ENCODE assay signal across 7 mouse cellular contexts in the genomic region with DNA sequence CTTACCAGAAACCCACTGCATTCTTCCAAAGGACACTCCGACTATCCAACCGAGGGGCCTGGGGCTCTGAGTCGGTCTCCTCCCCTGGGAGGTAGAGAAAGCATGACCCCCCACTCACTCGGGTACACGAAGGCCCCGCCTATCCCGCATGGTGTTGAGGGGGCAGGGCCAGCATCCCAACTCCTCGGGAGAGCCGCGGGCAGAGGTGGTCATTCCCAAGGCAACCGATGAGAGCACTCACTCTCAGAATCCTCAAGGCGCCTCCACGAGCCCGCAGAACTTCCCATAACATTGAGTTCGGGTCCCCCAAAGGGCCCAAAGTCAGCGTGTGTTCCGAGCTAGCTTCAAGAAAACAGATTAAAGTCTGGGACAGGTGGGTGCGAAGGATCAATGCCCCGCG. TPM values are rescaled to one million over a fixed set of nuclear protein-coding genes. Genes with fewer than 3 reads are reported as not detected.
DNase-seq lines count a peak whose midpoint lies in the region; ATAC-seq and TF ChIP-seq lines count a peak whose summit lies in the region.

No protein-coding gene starts in this region.

- H3K27me3 ChIP-seq in forebrain, embryonic 12.5 days: peaks cover 37% of the 10 kb centered on the region
- no peaks in the 10 kb centered on the region for H3K27me3 ChIP-seq in kidney, embryonic 16.5 days (ENCODE audit: insufficient read depth, low read length)
- H3K27me3 ChIP-seq in stomach, postnatal 0 days (ENCODE audit: control insufficient read depth, insufficient read depth, low read length): no peaks in the 10 kb centered on the region

- peak; percentile 62 for ATAC-seq in forebrain, embryonic 12.5 days (ENCODE audit: low FRiP score)
- peak; percentile 66 for ATAC-seq in kidney, embryonic 16.5 days (ENCODE audit: low FRiP score, low TSS enrichment)
- peak; percentile 59 for ATAC-seq in stomach, postnatal 0 days (ENCODE audit: low FRiP score, low TSS enrichment)

- DNase-seq in ovary, adult 18-20 months (ENCODE audit: low spot score): peak; percentile 38
- no peak for DNase-seq in ovary, postnatal 10 days (ENCODE audit: low spot score)
- DNase-seq in lung, postnatal 10 days: peak; percentile 55
- peak; percentile 49 for DNase-seq in stomach, postnatal 0 days (ENCODE audit: low spot score)

- peak overlapping the region; percentile 65 for H3K4me2 ChIP-seq in forebrain, embryonic 12.5 days
- peak overlapping the region; percentile 69 for H3K4me2 ChIP-seq in kidney, embryonic 16.5 days (replicated peaks; ENCODE audit: low read depth, low read length)
- H3K4me2 ChIP-seq in stomach, postnatal 0 days (replicated peaks; ENCODE audit: low read depth): peak overlapping the region; percentile 88

- H3K4me1 ChIP-seq in brown adipose tissue, adult 24 weeks (ENCODE audit: control insufficient read depth, insufficient read depth, insufficient read length, low read length): peaks cover 5% of the 10 kb centered on the region; the same call in 1 of the 2 replicates
- H3K4me1 ChIP-seq in forebrain, embryonic 12.5 days: peaks cover 20% of the 10 kb centered on the region
- H3K4me1 ChIP-seq in kidney, embryonic 16.5 days (ENCODE audit: insufficient read depth, low read length): peaks cover 10% of the 10 kb centered on the region; the same call in 1 of the 2 replicates
- H3K4me1 ChIP-seq in stomach, postnatal 0 days (replicated peaks; ENCODE audit: control insufficient read depth, insufficient read depth): no peaks in the 10 kb centered on the region

- TF ChIP-seq EP300 in stomach, postnatal 0 days (optimal IDR thresholded peaks at IDR 0.05): no peak

- H3K36me3 ChIP-seq in forebrain, embryonic 12.5 days (replicated peaks): peaks cover 10% of the 10 kb centered on the region; the same call in 1 of the 2 replicates
- no peaks in the 10 kb centered on the region; the same call in 1 of the 2 replicates for H3K36me3 ChIP-seq in kidney, embryonic 16.5 days (ENCODE audit: insufficient read depth, low read length)
- no peaks in the 10 kb centered on the region; the same call in 1 of the 2 replicates for H3K36me3 ChIP-seq in stomach, postnatal 0 days (ENCODE audit: control insufficient read depth, insufficient read depth, low read length)

- H3K4me3 ChIP-seq in brown adipose tissue, adult 24 weeks (ENCODE audit: insufficient read depth, low read depth, low read length): peak overlapping the region; percentile 66
- H3K4me3 ChIP-seq in forebrain, embryonic 12.5 days (replicated peaks): peak overlapping the region; percentile 61
- H3K4me3 ChIP-seq in kidney, embryonic 16.5 days (ENCODE audit: low read length): peak overlapping the region; percentile 52
- peak overlapping the region; percentile 53 for H3K4me3 ChIP-seq in stomach, postnatal 0 days (ENCODE audit: low read depth, low read length)

- no peak for TF ChIP-seq CTCF in stomach, postnatal 0 days (IDR thresholded peaks at IDR 0.05; ENCODE audit: low read depth)

- H3K9me3 ChIP-seq in forebrain, embryonic 12.5 days: no peaks in the 10 kb centered on the region
- H3K9me3 ChIP-seq in kidney, embryonic 16.5 days (ENCODE audit: low read length): no peaks in the 10 kb centered on the region
- no peaks in the 10 kb centered on the region for H3K9me3 ChIP-seq in stomach, postnatal 0 days (ENCODE audit: control insufficient read depth, low read length)

- WGBS in forebrain, embryonic 12.5 days: 2% methylated on average over 20 of the region's 20 CpGs
- 2% methylated on average over 20 of the region's 20 CpGs for WGBS in kidney, embryonic 16.5 days
- under 1% methylated on average over 20 of the region's 20 CpGs for WGBS in stomach, postnatal 0 days

- H3K27ac ChIP-seq in brown adipose tissue, adult 24 weeks (replicated peaks; ENCODE audit: low read depth, low read length): no peak overlapping the region; the same call in 1 of the 2 replicates
- H3K27ac ChIP-seq in forebrain, embryonic 12.5 days: peak overlapping the region; percentile 83; the same call in 1 of the 2 replicates
- H3K27ac ChIP-seq in kidney, embryonic 16.5 days (ENCODE audit: low read length): no peak overlapping the region
- H3K27ac ChIP-seq in stomach, postnatal 0 days (replicated peaks): peak overlapping the region; percentile 92

- peak overlapping the region; percentile 59 for H3K9ac ChIP-seq in forebrain, embryonic 12.5 days
- peak overlapping the region; percentile 62 for H3K9ac ChIP-seq in kidney, embryonic 16.5 days (replicated peaks; ENCODE audit: low read length)
- H3K9ac ChIP-seq in stomach, postnatal 0 days (ENCODE audit: low read length): peak overlapping the region; percentile 71

RNA-seq across cellular contexts. Expression of a gene that starts 2.0 kb away (rescaled TPM):
- 5.8 and 12.6 TPM in 2 replicates for polyA plus RNA-seq in brown adipose tissue, adult 24 weeks (2012; ENCODE audit: insufficient read depth, insufficient read length, missing spikeins)
- 0.31 and 0.52 TPM in 2 replicates for polyA plus RNA-seq in forebrain, embryonic 12.5 days (2016; fragmentation: Nextera tagmentation; extraction: Ambion mirVana)
- polyA plus RNA-seq in kidney, embryonic 16.5 days (2015; fragmentation: Nextera tagmentation; extraction: Ambion mirVana): 0.96 and 1.1 TPM in 2 replicates
- polyA plus RNA-seq in stomach, postnatal 0 days (2015; fragmentation: Nextera tagmentation; extraction: Ambion mirVana): 0.46 and 0.56 TPM in 2 replicates

RNA-seq across cellular contexts. Expression of a gene that starts 2.9 kb away (rescaled TPM):
- polyA plus RNA-seq in brown adipose tissue, adult 24 weeks (2012; ENCODE audit: insufficient read depth, insufficient read length, missing spikeins): 16.1 and 18.9 TPM in 2 replicates
- polyA plus RNA-seq in forebrain, embryonic 12.5 days (2016; fragmentation: Nextera tagmentation; extraction: Ambion mirVana): 27.5 and 32.7 TPM in 2 replicates
- 39.3 and 41.3 TPM in 2 replicates for polyA plus RNA-seq in kidney, embryonic 16.5 days (2015; fragmentation: Nextera tagmentation; extraction: Ambion mirVana)
- polyA plus RNA-seq in stomach, postnatal 0 days (2015; fragmentation: Nextera tagmentation; extraction: Ambion mirVana): 17.2 and 17.7 TPM in 2 replicates

RNA-seq across cellular contexts. Expression of a gene that starts 12.0 kb away (rescaled TPM):
- not detected in 2 replicates for polyA plus RNA-seq in brown adipose tissue, adult 24 weeks (2012; ENCODE audit: insufficient read depth, insufficient read length, missing spikeins)
- polyA plus RNA-seq in forebrain, embryonic 12.5 days (2016; fragmentation: Nextera tagmentation; extraction: Ambion mirVana): not detected in 2 replicates
- not detected in 2 replicates for polyA plus RNA-seq in kidney, embryonic 16.5 days (2015; fragmentation: Nextera tagmentation; extraction: Ambion mirVana)
- 0.10 and 0.13 TPM in 2 replicates for polyA plus RNA-seq in stomach, postnatal 0 days (2015; fragmentation: Nextera tagmentation; extraction: Ambion mirVana)

RNA-seq across cellular contexts. Expression of a gene that starts 16.5 kb away (rescaled TPM):
- polyA plus RNA-seq in brown adipose tissue, adult 24 weeks (2012; ENCODE audit: insufficient read depth, insufficient read length, missing spikeins): 108 and 123 TPM in 2 replicates
- 213 and 225 TPM in 2 replicates for polyA plus RNA-seq in forebrain, embryonic 12.5 days (2016; fragmentation: Nextera tagmentation; extraction: Ambion mirVana)
- polyA plus RNA-seq in kidney, embryonic 16.5 days (2015; fragmentation: Nextera tagmentation; extraction: Ambion mirVana): 200 and 219 TPM in 2 replicates
- 150 and 163 TPM in 2 replicates for polyA plus RNA-seq in stomach, postnatal 0 days (2015; fragmentation: Nextera tagmentation; extraction: Ambion mirVana)

RNA-seq across cellular contexts. Expression of a gene that starts 47.9 kb away (rescaled TPM):
- polyA plus RNA-seq in brown adipose tissue, adult 24 weeks (2012; ENCODE audit: insufficient read depth, insufficient read length, missing spikeins): 89.5 and 149 TPM in 2 replicates
- polyA plus RNA-seq in forebrain, embryonic 12.5 days (2016; fragmentation: Nextera tagmentation; extraction: Ambion mirVana): 3.1 and 3.8 TPM in 2 replicates
- polyA plus RNA-seq in kidney, embryonic 16.5 days (2015; fragmentation: Nextera tagmentation; extraction: Ambion mirVana): 6.8 and 9.5 TPM in 2 replicates
- polyA plus RNA-seq in stomach, postnatal 0 days (2015; fragmentation: Nextera tagmentation; extraction: Ambion mirVana): 140 and 182 TPM in 2 replicates

Comparison
In these comparisons a context has a peak if more than half of its experiments do, and no peak if none do; other contexts are left out.
1. H3K27ac ChIP-seq: peak in forebrain, embryonic 12.5 days (single experiment) and stomach, postnatal 0 days (single experiment); none in brown adipose tissue, adult 24 weeks (single experiment) and kidney, embryonic 16.5 days (single experiment).
2. Peak in every context shown above with its lines, with median percentiles within 50 percentile points of each other: H3K4me3 ChIP-seq, ATAC-seq, H3K4me2 ChIP-seq and H3K9ac ChIP-seq.